Mouse (Mus musculus) hindbrain, embryonic 12.5 days (tissue): ENCODE measurements around the gene Chst4. TPM values are rescaled to one million over a fixed set of nuclear protein-coding genes. Genes with fewer than 3 reads are reported as not detected.

ENCODE experiments used
- ATAC-seq: fragments of 200-750 bp; cut with Nextera tagmentation; 2 replicates; pipeline ENCODE4 v1.8.0; 2017; ENCODE audit warnings: moderate TSS enrichment; ENCODE audit not compliant: low FRiP score
- H3K27ac ChIP-seq: fragments of 300-500 bp; sonication (generic); 2 replicates; pipeline ENCODE4 v1.5.1; 2016; ENCODE audit warnings: mild to moderate bottlenecking
- H3K27me3 ChIP-seq: fragments of 300-500 bp; sonication (generic); 2 replicates; pipeline ENCODE4 v1.6.1; 2016; ENCODE audit warnings: mild to moderate bottlenecking
- H3K36me3 ChIP-seq: fragments of 300-500 bp; sonication (generic); 2 replicates; pipeline ENCODE4 v1.6.1; 2016; ENCODE audit warnings: mild to moderate bottlenecking
- H3K4me1 ChIP-seq: fragments of 300-500 bp; sonication (generic); 2 replicates; pipeline ENCODE4 v1.6.1; 2016
- H3K4me2 ChIP-seq: fragments of 300-500 bp; sonication (generic); replicated peaks from 2 replicates; pipeline ENCODE4 v1.6.1; 2016; ENCODE audit warnings: mild to moderate bottlenecking
- H3K4me3 ChIP-seq: fragments of 300-500 bp; sonication (generic); 2 replicates; pipeline ENCODE4 v1.5.1; 2016; ENCODE audit warnings: mild to moderate bottlenecking
- H3K9ac ChIP-seq: fragments of 300-500 bp; sonication (generic); 2 replicates; pipeline ENCODE4 v1.6.1; 2016; ENCODE audit warnings: mild to moderate bottlenecking, moderate library complexity
- H3K9me3 ChIP-seq: fragments of 300-500 bp; sonication (generic); replicated peaks from 2 replicates; pipeline ENCODE4 v1.6.1; 2016; ENCODE audit warnings: mild to moderate bottlenecking
- WGBS: fragments of 180-500 bp; shearing (Covaris S2); methylation state at CpG from one replicate; pipeline ENCODE4 v1.1.7; 2016; 5-methylcytosine and 5-hydroxymethylcytosine counted together
- polyA plus RNA-seq: library from polyadenylated mRNA; unstranded; fragments of >200 nt; fragmentation: Nextera tagmentation; extraction: Ambion mirVana; gene quantifications from 2 replicates; pipeline ENCODE4 v1.2.1, GENCODE M21; 2016

The Chst4 gene
- polyA plus RNA-seq, 1 experiment from 2014 or later: not detected

DNA sequence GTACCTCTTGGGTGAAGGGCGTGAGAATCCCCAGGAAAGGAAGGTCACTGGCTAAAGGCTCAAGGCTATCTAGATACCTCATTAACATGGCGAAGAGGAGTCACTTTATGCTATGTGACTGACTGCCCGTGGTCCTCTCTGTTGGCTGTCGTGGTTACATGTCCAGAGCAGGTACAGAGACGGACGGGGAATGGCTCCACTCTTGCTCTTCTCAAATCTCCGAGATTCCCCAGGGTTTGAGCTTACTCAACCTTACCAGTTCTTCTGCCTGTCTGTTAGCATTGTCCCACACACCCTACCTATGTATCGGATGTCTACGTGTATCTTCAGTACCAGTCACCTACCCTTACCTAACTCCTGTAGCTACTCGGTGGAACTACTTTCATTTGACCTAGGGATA lies 39.6 kb downstream of the Chst4 start:
- no peaks in the 10 kb centered on the region for H3K4me1 ChIP-seq
- ATAC-seq: no peak
- H3K36me3 ChIP-seq: no peaks in the 10 kb centered on the region
- no peaks in the 10 kb centered on the region for H3K27me3 ChIP-seq
- H3K9ac ChIP-seq: no peak overlapping the region
- 90% methylated on average over 10 of the region's 10 CpGs for WGBS
- H3K9me3 ChIP-seq: no peaks in the 10 kb centered on the region
- no peak overlapping the region for H3K4me2 ChIP-seq
- no peak overlapping the region for H3K27ac ChIP-seq
- H3K4me3 ChIP-seq: no peak overlapping the region

DNA sequence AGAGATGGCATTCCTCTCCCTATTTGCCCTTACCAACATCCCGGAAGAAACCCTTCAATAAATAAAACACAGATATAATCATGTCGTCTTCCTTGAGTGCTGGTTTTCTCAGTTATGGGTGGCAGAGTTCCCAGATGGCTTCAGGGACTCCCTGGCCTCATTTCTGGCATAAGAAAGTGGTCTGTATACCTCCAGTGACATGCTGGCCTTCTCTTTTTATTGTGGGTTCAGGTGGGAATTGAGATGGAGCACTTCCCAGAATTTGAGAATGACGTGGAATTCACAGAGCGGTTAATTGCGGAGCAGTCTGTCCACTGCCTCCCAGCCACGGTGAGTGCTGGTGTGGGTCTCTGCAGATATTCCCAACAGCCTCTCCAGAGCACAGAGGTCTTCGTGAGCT lies 41.5 kb downstream of the Chst4 start:
- H3K4me3 ChIP-seq: no peak overlapping the region
- H3K4me1 ChIP-seq: no peaks in the 10 kb centered on the region
- H3K9ac ChIP-seq: no peak overlapping the region
- 86% methylated on average over 7 of the region's 7 CpGs for WGBS
- H3K36me3 ChIP-seq: no peaks in the 10 kb centered on the region
- H3K27ac ChIP-seq: no peak overlapping the region
- no peaks in the 10 kb centered on the region for H3K9me3 ChIP-seq
- no peak for ATAC-seq
- no peak overlapping the region for H3K4me2 ChIP-seq
- no peaks in the 10 kb centered on the region for H3K27me3 ChIP-seq

GRCm38 (mm10) chr8:109997381-109997780 lies 42.2 kb downstream of the Chst4 start:
- no peak for ATAC-seq
- H3K4me3 ChIP-seq: no peak overlapping the region
- H3K27me3 ChIP-seq: no peaks in the 10 kb centered on the region
- H3K4me2 ChIP-seq: no peak overlapping the region
- no peaks in the 10 kb centered on the region for H3K36me3 ChIP-seq
- H3K9ac ChIP-seq: no peak overlapping the region
- H3K4me1 ChIP-seq: no peaks in the 10 kb centered on the region
- no peak overlapping the region for H3K27ac ChIP-seq
- 93% methylated on average over 9 of the region's 9 CpGs for WGBS
- H3K9me3 ChIP-seq: no peaks in the 10 kb centered on the region

- Histone ChIP-seq H3K27me3 (no peaks in the 10 kb centered on the region), H3K27ac (no peak overlapping the region), H3K9ac (no peak overlapping the region), H3K4me3 (no peak overlapping the region), H3K36me3 (no peaks in the 10 kb centered on the region), H3K4me1 (no peaks in the 10 kb centered on the region), H3K4me2 (no peak overlapping the region), H3K9me3 (no peaks in the 10 kb centered on the region)
- WGBS: 74% methylated on average over 1 of the region's 1 CpGs
- no peak for ATAC-seq
Measured at GRCm38 (mm10) chr8:109992951-109993350, 46.6 kb downstream of the Chst4 start.

- ATAC-seq: no peak
- Histone ChIP-seq H3K27ac (no peak overlapping the region), H3K27me3 (no peaks in the 10 kb centered on the region), H3K4me3 (no peak overlapping the region), H3K36me3 (no peaks in the 10 kb centered on the region), H3K9me3 (no peaks in the 10 kb centered on the region), H3K4me1 (no peaks in the 10 kb centered on the region), H3K9ac (no peak overlapping the region), H3K4me2 (no peak overlapping the region)
- 76% methylated on average over 5 of the region's 5 CpGs for WGBS
Measured at GRCm38 (mm10) chr8:109992166-109992565, 47.4 kb downstream of the Chst4 start.

DNA sequence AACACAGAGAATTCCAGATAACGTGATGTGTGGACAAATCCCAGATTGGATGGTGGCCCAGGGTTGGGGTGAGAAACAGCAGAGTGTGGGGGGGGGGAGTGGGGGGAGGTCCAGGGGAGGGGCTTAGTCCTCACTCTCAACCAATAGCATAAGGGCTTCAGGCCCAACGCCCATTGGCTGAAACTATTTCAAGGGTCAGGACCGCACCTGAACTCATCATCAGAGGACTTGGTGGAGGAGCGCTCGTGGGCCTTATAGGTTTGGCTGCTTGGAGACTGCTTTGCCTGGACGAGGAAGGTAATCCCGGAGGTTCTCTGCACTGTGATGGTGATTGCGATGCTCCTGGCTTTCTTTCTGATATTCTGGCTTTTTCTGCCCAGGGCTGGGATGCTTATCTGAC lies 49.3 kb downstream of the Chst4 start, which contains the start of gene Tat:
Gene Tat (plus strand): TSS at position 214 of the 400 bp plus-strand sequence.
- Histone ChIP-seq H3K4me1 (no peaks in the 10 kb centered on the region), H3K4me2 (no peak within 1 kb of the TSS), H3K27me3 (no peaks in the 10 kb centered on the region), H3K9ac (no peak within 1 kb of the TSS), H3K9me3 (no peaks in the 10 kb centered on the region), H3K4me3 (no peak within 1 kb of the TSS), H3K36me3 (no peaks in the 10 kb centered on the region), H3K27ac (no peak within 1 kb of the TSS)
- no peak for ATAC-seq
- WGBS: 82% methylated on average over 8 of the region's 8 CpGs

DNA sequence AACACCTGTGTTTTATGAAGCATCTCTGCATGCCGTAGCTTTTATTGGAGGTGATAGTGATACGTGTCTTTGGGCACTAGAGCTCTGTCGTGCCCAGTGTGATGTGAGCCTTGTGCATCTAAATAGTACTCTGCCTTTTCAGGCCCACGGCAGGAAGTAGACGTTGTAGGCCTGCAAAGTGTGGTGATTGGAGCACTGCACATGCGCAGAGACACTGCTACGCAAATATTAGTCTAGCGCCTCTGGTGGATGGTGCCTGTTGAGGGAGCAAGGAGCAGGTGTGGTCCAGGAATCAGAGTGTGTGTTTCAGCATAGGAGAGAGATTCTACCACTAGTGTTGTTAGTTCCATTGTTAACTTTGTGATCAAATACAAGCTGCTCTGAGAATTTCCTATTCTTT lies 50.4 kb downstream of the Chst4 start:
- Histone ChIP-seq H3K36me3 (no peaks in the 10 kb centered on the region), H3K4me1 (0 out of 2 replicates have a peak, but pooled peaks cover under 1% of the 10 kb centered on the region), H3K9me3 (no peaks in the 10 kb centered on the region), H3K9ac (no peak overlapping the region), H3K4me3 (no peak overlapping the region), H3K27ac (no peak overlapping the region), H3K4me2 (no peak overlapping the region), H3K27me3 (no peaks in the 10 kb centered on the region)
- WGBS: 93% methylated on average over 8 of the region's 8 CpGs
- no peak for ATAC-seq

DNA sequence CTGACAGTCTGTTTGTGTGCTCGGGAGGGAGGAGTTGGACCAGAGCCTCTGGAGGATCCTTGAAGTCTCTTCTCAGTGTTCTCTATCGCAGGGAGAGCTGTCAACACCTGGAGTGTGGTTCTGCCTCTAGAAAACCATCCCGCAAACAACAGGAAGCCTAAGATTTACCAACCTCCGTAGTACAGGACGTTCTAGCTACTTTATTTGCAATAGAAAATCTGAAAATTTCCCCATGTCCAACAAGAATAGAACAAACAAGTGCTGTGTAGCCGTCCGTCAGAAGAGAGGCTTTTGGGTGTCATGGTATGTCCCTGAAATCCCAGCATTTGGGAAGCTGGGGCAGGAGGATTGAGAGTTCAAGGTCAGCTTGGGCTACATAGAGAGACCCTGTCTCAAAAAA lies 51.8 kb downstream of the Chst4 start:
- 85% methylated on average over 7 of the region's 7 CpGs for WGBS
- ATAC-seq: no peak
- H3K27ac ChIP-seq: no peak overlapping the region

DNA sequence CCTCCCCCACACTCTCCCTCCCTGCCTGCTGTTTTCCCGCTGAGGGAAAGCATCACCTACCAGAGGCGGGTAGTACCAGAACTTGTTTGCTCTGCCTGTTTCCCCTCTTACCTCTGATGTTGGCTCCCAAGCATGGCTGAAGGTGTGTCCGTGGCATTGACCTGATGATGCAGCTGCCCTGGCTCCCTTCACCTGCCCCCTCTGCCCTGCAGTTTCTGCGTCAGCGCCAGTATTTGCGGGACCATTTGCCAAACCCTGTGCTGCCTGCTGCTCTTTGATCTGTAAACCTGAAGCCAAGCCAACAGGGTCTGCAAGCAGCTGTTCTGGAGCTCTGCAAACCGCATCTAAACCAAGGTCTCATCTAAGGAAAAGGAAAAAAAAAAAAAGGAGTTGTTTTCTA lies 53.2 kb downstream of the Chst4 start:
- 0 out of 2 replicates have a peak, but pooled peaks cover 3% of the 10 kb centered on the region for H3K27me3 ChIP-seq
- no peak overlapping the region for H3K9ac ChIP-seq
- ATAC-seq: no peak
- H3K4me2 ChIP-seq: no peak overlapping the region
- H3K27ac ChIP-seq: no peak overlapping the region
- H3K4me1 ChIP-seq: 0 out of 2 replicates have a peak, but pooled peaks cover 5% of the 10 kb centered on the region
- no peaks in the 10 kb centered on the region for H3K36me3 ChIP-seq
- 72% methylated on average over 7 of the region's 7 CpGs for WGBS
- H3K4me3 ChIP-seq: no peak overlapping the region
- H3K9me3 ChIP-seq: no peaks in the 10 kb centered on the region

More for the DNA sequence above, 51.8 kb downstream of the Chst4 start:
- H3K27me3 ChIP-seq: no peaks in the 10 kb centered on the region
- 0 out of 2 replicates have a peak, but pooled peaks cover 3% of the 10 kb centered on the region for H3K4me1 ChIP-seq
- no peaks in the 10 kb centered on the region for H3K36me3 ChIP-seq
- H3K9ac ChIP-seq: no peak overlapping the region
- H3K4me2 ChIP-seq: no peak overlapping the region
- H3K4me3 ChIP-seq: no peak overlapping the region
- no peaks in the 10 kb centered on the region for H3K9me3 ChIP-seq

GRCm38 (mm10) chr8:109983944-109984343 lies 55.6 kb downstream of the Chst4 start:
- Histone ChIP-seq H3K9ac (no peak overlapping the region), H3K27me3 (0 out of 2 replicates have a peak, but pooled peaks cover 3% of the 10 kb centered on the region), H3K27ac (peak overlapping the region; percentile 23; the same call in 1 of the 2 replicates), H3K4me2 (no peak overlapping the region), H3K36me3 (no peaks in the 10 kb centered on the region), H3K4me1 (0 out of 2 replicates have a peak, but pooled peaks cover 5% of the 10 kb centered on the region), H3K4me3 (no peak overlapping the region), H3K9me3 (no peaks in the 10 kb centered on the region)
- no peak for ATAC-seq
- WGBS: 30% methylated on average over 5 of the region's 5 CpGs

DNA sequence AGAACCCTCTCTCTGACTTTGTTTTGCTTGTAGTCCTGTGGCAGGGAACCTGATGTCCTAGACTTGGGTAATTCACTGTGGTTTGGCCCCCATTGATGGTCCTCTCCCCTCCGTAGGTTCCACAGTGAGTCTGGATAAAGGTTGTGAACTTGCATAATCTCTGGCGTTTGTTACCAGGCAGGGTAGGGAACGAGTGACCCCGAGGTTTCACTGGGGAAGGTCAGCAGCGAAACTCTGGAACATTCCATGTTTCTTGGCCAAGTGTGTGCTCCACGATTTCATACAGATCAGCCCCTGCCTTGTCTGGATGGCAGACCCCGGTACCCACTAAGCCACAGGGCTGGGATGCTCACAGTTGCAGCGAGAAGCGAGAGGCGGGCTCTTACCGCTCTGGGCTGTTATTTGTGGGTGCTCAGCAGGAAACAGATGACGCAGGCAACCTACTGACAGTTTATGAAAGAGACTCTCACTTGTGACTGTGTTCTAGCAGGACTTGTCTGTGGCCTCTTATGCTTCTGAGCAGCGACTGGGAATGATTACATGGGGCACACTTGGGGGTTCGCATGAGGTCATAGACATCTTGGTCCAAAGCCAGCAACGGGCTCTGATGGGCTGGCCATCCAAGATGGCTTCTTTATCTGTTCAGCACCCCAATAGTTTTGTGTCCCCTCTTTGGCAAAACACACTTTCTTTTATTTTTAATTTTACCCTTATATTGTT lies 57.0 kb downstream of the Chst4 start:
- WGBS: 66% methylated on average over 15 of the region's 15 CpGs

GRCm38 (mm10) chr8:109979339-109979738 lies 60.2 kb downstream of the Chst4 start:
- Histone ChIP-seq H3K9ac (no peak overlapping the region), H3K4me2 (no peak overlapping the region), H3K4me1 (0 out of 2 replicates have a peak, but pooled peaks cover 5% of the 10 kb centered on the region), H3K4me3 (no peak overlapping the region), H3K36me3 (no peaks in the 10 kb centered on the region), H3K9me3 (no peaks in the 10 kb centered on the region; the same call in 1 of the 2 replicates), H3K27me3 (0 out of 2 replicates have a peak, but pooled peaks cover 3% of the 10 kb centered on the region), H3K27ac (no peak overlapping the region)
- no peak for ATAC-seq
- 74% methylated on average over 6 of the region's 6 CpGs for WGBS

More for the DNA sequence above, 57.0 kb downstream of the Chst4 start:
- Histone ChIP-seq H3K9me3 (no peaks in the 10 kb centered on the region), H3K9ac (no peak overlapping the region), H3K27me3 (0 out of 2 replicates have a peak, but pooled peaks cover 3% of the 10 kb centered on the region), H3K4me3 (no peak overlapping the region), H3K36me3 (no peaks in the 10 kb centered on the region), H3K4me2 (no peak overlapping the region), H3K4me1 (0 out of 2 replicates have a peak, but pooled peaks cover 5% of the 10 kb centered on the region), H3K27ac (no peak overlapping the region)
- no peak for ATAC-seq
